Mouse (Mus musculus): ENCODE measurements around the gene Tmem63c.

GRCm38 (mm10) chr12:87029251-87029976 is 8.3 kb downstream of the Tmem63c start:
- no peak for TF ChIP-seq EP300 (IDR thresholded peaks at IDR 0.05)
- TF ChIP-seq CTCF (IDR thresholded peaks at IDR 0.05) = no peak
